Mouse (Mus musculus) E14TG2a.4 (cell line): ENCODE data around the gene Pdia6.

ENCODE experiments used
- CTCF ChIP-seq: conservative IDR thresholded peaks from 2 replicates; pipeline ENCODE4 v1.5.1; 2014; ENCODE audit warnings: low read length
- POU5F1 ChIP-seq: IDR thresholded peaks from 2 replicates; pipeline ENCODE4 v1.6.1; 2014; ENCODE audit warnings: low read length, borderline replicate concordance

DNA sequence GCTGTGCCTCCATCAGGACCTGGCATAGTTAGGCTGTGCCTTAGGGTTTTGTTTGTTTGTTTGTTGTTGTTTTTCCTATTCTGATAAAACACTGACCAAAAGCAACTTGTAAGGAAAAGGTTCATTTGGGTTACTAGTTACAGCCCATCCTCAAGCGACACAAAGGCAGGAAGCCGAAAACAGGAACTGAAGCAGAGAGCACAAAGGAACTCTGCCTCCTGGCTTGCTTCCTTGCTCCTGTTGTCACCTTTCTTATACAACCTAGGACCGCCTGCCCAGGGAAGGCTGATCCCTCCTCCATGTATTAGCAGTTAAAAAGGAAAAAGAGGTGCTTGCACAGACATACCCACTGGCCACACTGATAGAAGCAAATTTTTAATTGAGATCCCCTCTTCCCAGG, 2.5 kb upstream of the Pdia6 start:
- no peak for TF ChIP-seq CTCF
- TF ChIP-seq POU5F1, result no peak
